Mouse (Mus musculus) heart, adult 8-10 months (tissue): ENCODE data around the gene Vmn1r172. TPM values are rescaled to one million over a fixed set of nuclear protein-coding genes. Genes with fewer than 3 reads are reported as not detected.
"Not testable (repeated sequence)": the region's sequence is repeated elsewhere in the genome, so short reads cannot be mapped to it uniquely, and the experiment has no call there.

Source experiments
- DNase-seq: peaks from one replicate; pipeline ENCODE4 v3.0.0; 2022; ENCODE audit warnings: low spot score
- total RNA-seq, 4 experiments: library from RNA; stranded (reverse); gene quantifications; 2 replicates each; pipeline ENCODE4 v1.2.4; 2022

Gene Vmn1r172
- total RNA-seq = not detected

DNA sequence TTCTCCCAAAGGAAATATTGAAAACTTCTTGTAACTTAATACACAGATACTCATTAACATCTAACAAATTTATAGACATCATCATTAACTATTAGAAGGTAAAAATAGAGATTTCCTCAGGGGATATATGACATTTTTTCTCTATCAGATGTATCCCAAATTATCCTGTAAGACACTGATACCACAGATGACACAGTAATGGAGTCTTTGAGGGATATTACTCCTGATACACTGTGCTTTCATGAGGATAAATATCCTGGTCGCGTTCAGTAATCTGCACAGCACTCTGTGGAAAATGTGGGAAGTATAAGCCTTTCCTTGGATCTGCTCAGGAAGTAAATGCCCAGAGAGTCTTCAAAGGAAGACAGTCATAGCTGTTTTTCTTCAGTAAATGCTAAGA is at the start of gene Vmn1r172:
TSS of gene Vmn1r172 (plus strand) at position 301 of the 400 bp plus-strand sequence.
- no peak for DNase-seq

DNA sequence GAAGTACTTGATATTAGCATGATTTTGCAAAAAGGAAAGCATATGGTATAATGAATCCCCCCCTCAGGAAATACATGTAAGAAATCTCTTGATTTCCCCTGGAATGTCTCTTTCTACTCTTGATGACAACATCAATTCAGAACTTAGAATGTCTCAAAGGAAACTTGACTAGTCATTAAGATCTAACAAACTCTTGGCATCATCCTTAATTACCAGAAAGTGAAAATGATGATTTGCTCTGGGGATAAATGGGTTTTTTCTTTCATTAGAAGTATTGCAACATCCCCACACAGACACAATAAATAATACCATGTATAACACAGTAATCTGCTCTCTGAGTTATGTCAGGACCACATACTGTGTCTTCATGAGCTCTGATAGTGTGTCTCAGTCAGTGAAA is 27.7 kb upstream of the Vmn1r172 start, which contains the start of gene Vmn1r171:
TSS of gene Vmn1r171 (plus strand) at position 301 of the 400 bp plus-strand sequence.
- DNase-seq = no peak

DNA sequence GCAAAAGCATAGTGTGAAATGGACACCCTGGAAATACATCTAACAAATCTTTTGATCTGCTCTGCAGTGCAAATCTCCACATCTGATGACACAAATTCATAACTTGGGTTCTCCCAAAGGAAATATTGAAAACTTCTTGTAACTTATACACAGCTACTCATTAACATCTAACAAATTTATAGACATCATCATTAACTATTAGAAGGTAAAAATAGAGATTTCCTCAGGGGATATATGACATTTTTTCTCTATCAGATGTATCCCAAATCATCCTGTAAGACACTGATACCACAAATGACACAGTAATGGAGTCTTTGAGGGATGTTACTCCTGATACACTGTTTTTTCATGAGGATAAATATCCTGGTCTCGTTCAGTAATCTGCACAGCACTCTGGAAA is 42.3 kb downstream of the Vmn1r172 start, which contains the start of gene Vmn1r173:
TSS of gene Vmn1r173 (plus strand) at position 301 of the 400 bp plus-strand sequence.
- DNase-seq = not testable (repeated sequence)

Other genes starting within 250 kb of the Vmn1r172 start
- gene Vmn1r167, start 151.1 kb upstream of the Vmn1r172 start, total RNA-seq = not detected
- gene Vmn1r168, start 118.6 kb upstream of the Vmn1r172 start, total RNA-seq = not detected
- gene Vmn1r169, start 82.8 kb upstream of the Vmn1r172 start, total RNA-seq = not detected
- not detected for gene Vmn1r170, start 52.1 kb upstream of the Vmn1r172 start, total RNA-seq
- gene Vmn1r171, start 27.6 kb upstream of the Vmn1r172 start, total RNA-seq = not detected
- gene Vmn1r173, start 42.4 kb downstream of the Vmn1r172 start, total RNA-seq = not detected
- gene Vmn1r174, start 94.0 kb downstream of the Vmn1r172 start, total RNA-seq = not detected
- gene Vmn1r175, start 152.3 kb downstream of the Vmn1r172 start, total RNA-seq = not detected
- not detected for gene Vmn1r176, start 179.1 kb downstream of the Vmn1r172 start, total RNA-seq
- not detected for gene Vmn1r177, start 208.1 kb downstream of the Vmn1r172 start, total RNA-seq
- gene Vmn1r178, start 233.7 kb downstream of the Vmn1r172 start, total RNA-seq = not detected